Mouse (Mus musculus): ENCODE data around the gene Fyttd1. TPM values are rescaled to one million over a fixed set of nuclear protein-coding genes. Genes with fewer than 3 reads are reported as not detected.
"Not testable (repeated sequence)": the region's sequence is repeated elsewhere in the genome, so short reads cannot be mapped to it uniquely, and the experiment has no call there.

Gene Fyttd1
- total RNA-seq (2021), result 100 to 1,000 TPM; 110 to 118 TPM
- long read RNA-seq, experiment 1, full-length matches to known transcripts, result 96 of 115 reads
- long read RNA-seq, experiment 1, partial matches to known transcripts, result 0 of 115 reads
- long read RNA-seq, experiment 1, other reads (novel, unspliced or antisense), result 19 of 115 reads
- long read RNA-seq, experiment 2, full-length matches to known transcripts, result 62 of 74 reads
- long read RNA-seq, experiment 2, partial matches to known transcripts, result 1 of 74 reads
- long read RNA-seq, experiment 2, other reads (novel, unspliced or antisense), result 11 of 74 reads

GRCm38 (mm10) chr16:32877343-32878156 lies at the start of gene Fyttd1, which contains the start of gene Rubcn:
TSS of gene Fyttd1 (plus strand) at chr16:32877500.
TSS of gene Rubcn (minus strand) at chr16:32877766.
- peak; percentile 93 to 97 for DNase-seq (ENCODE audit: low spot score in 2 of 2)

- DNase-seq (ENCODE audit: low spot score in 2 of 2), result no peak
These were observed 48.2 kb upstream of the Fyttd1 start for GRCm38 (mm10) chr16:32829104-32829503.

GRCm38 (mm10) chr16:32831501-32831900 lies 45.8 kb upstream of the Fyttd1 start:
- no peak for DNase-seq (ENCODE audit: low spot score in 2 of 2)

GRCm38 (mm10) chr16:32847103-32847502 lies 30.2 kb upstream of the Fyttd1 start:
- DNase-seq (ENCODE audit: low spot score in 2 of 2), result peak; percentile 26 to 47

GRCm38 (mm10) chr16:32849042-32849830 lies 28.1 kb upstream of the Fyttd1 start:
- DNase-seq (ENCODE audit: low spot score in 2 of 2), result no peak

GRCm38 (mm10) chr16:32853492-32854049 lies 23.7 kb upstream of the Fyttd1 start:
- DNase-seq (ENCODE audit: low spot score in 2 of 2), result no peak

GRCm38 (mm10) chr16:32854050-32854571 lies 23.2 kb upstream of the Fyttd1 start:
- no peak for DNase-seq (ENCODE audit: low spot score in 2 of 2)

GRCm38 (mm10) chr16:32856751-32857150 lies 20.5 kb upstream of the Fyttd1 start:
- DNase-seq (ENCODE audit: low spot score in 2 of 2), result no peak

GRCm38 (mm10) chr16:32858356-32858755 lies 18.9 kb upstream of the Fyttd1 start:
- DNase-seq (ENCODE audit: low spot score in 2 of 2), result no peak

GRCm38 (mm10) chr16:32858771-32859636 lies 18.3 kb upstream of the Fyttd1 start:
- DNase-seq (ENCODE audit: low spot score in 2 of 2), result no peak

- DNase-seq (ENCODE audit: low spot score in 2 of 2), result no peak
These were observed 15.4 kb upstream of the Fyttd1 start for GRCm38 (mm10) chr16:32861813-32862385.

GRCm38 (mm10) chr16:32865401-32865800 lies 11.9 kb upstream of the Fyttd1 start:
- no peak for DNase-seq (ENCODE audit: low spot score in 2 of 2)

- DNase-seq (ENCODE audit: low spot score in 2 of 2), result no peak
These were observed 10.6 kb upstream of the Fyttd1 start for GRCm38 (mm10) chr16:32866713-32867112.

GRCm38 (mm10) chr16:32867919-32868552 lies 9.3 kb upstream of the Fyttd1 start:
- peak; percentile 89 to 93 for DNase-seq (ENCODE audit: low spot score in 2 of 2)

- no peak for DNase-seq (ENCODE audit: low spot score in 2 of 2)
These were observed 7.1 kb upstream of the Fyttd1 start for GRCm38 (mm10) chr16:32870231-32870630.

- DNase-seq (ENCODE audit: low spot score in 2 of 2), result no peak
These were observed 3.9 kb upstream of the Fyttd1 start for GRCm38 (mm10) chr16:32873366-32873765.

- not testable (repeated sequence) for DNase-seq (ENCODE audit: low spot score in 2 of 2)
These were observed 2.0 kb upstream of the Fyttd1 start for GRCm38 (mm10) chr16:32875281-32875680.

GRCm38 (mm10) chr16:32875847-32876246 lies 1.5 kb upstream of the Fyttd1 start:
- no peak for DNase-seq (ENCODE audit: low spot score in 2 of 2)

- no peak for DNase-seq (ENCODE audit: low spot score in 2 of 2)
These were observed 469 bp upstream of the Fyttd1 start for GRCm38 (mm10) chr16:32876831-32877230.
